In genomic region chr10:42308687-42308987, GRCm38 (mm10) we compare ENCODE assay signal across 9 mouse cellular contexts. TPM values are rescaled to one million over a fixed set of nuclear protein-coding genes. Genes with fewer than 3 reads are reported as not detected.
DNase-seq lines count a peak whose midpoint lies in the region; ATAC-seq and TF ChIP-seq lines count a peak whose summit lies in the region.
"Had no signal": no experiment of that assay in that cellular context is flagged by ENCODE, and none has a peak within 500 bp of the region (broad histone marks: within the 10 kb centered on the region; RNA-seq: fewer than 3 reads in every experiment).

No protein-coding gene starts in this region.

- peak overlapping the region; percentile 68 for H3K4me2 ChIP-seq in heart, embryonic 14.5 days (ENCODE audit: low read length)

- H3K9me3 ChIP-seq in heart, embryonic 14.5 days (ENCODE audit: control insufficient read depth, low read length): no peaks in the 10 kb centered on the region
- no peaks in the 10 kb centered on the region for H3K9me3 ChIP-seq in hindbrain, embryonic 10.5 days
- H3K9me3 ChIP-seq: G1E had no signal

- no peak for TF ChIP-seq POLR2A in cortical plate, adult 2 months (IDR thresholded peaks at IDR 0.05; ENCODE audit: extremely low read depth, insufficient read depth, low read length)

- H3K27ac ChIP-seq in heart, embryonic 14.5 days (replicated peaks in 1 of 2; ENCODE audit: control insufficient read depth in 1 of 2, insufficient read depth in 1 of 2, low read depth in 2 of 2, low read length in 2 of 2): no peak overlapping the region
- H3K27ac ChIP-seq in cortical plate, adult 2 months (ENCODE audit: insufficient read depth, low read length): no peak overlapping the region
- no peak overlapping the region for H3K27ac ChIP-seq in hindbrain, embryonic 10.5 days

- 27% methylated on average over 8 of the region's 8 CpGs for WGBS in heart, embryonic 14.5 days
- WGBS in hindbrain, embryonic 10.5 days: 28% methylated on average over 8 of the region's 8 CpGs

- peaks cover 2 to 3% of the 10 kb centered on the region in 2 experiments; a peak in 1 of 4 replicates for H3K4me1 ChIP-seq in heart, embryonic 14.5 days (ENCODE audit: control insufficient read depth in 2 of 2, insufficient read depth in 2 of 2, low read length in 2 of 2)
- H3K4me1 ChIP-seq in cortical plate, adult 2 months (ENCODE audit: control insufficient read depth, insufficient read depth, low read length): no peaks in the 10 kb centered on the region
- peaks cover 8% of the 10 kb centered on the region; the same call in 1 of the 2 replicates for H3K4me1 ChIP-seq in hindbrain, embryonic 10.5 days (replicated peaks)

- TF ChIP-seq CTCF in cortical plate, adult 2 months (IDR thresholded peaks at IDR 0.05; ENCODE audit: extremely low read depth, insufficient read depth, low read length): no peak

- peaks cover 12% of the 10 kb centered on the region; the same call in 1 of the 2 replicates for H3K36me3 ChIP-seq in heart, embryonic 14.5 days (ENCODE audit: control insufficient read depth, insufficient read depth, low read length)
- no peaks in the 10 kb centered on the region for H3K36me3 ChIP-seq in hindbrain, embryonic 10.5 days

- H3K27me3 ChIP-seq in heart, embryonic 14.5 days (ENCODE audit: control insufficient read depth, insufficient read depth, low read length): no peaks in the 10 kb centered on the region
- H3K27me3 ChIP-seq in hindbrain, embryonic 10.5 days (ENCODE audit: insufficient read depth, poor library complexity, severe bottlenecking): peaks cover 40% of the 10 kb centered on the region

- intact Hi-C loops in left cerebral cortex, postnatal 14 days (cut with DNase I): loop anchor here (1.0 to 10.0 kb wide), 3 partner anchors 329 to 626 kb away; no protein-coding TSS in a partner anchor

- no peak for DNase-seq in heart, adult 8-10 months (ENCODE audit: low spot score)
- DNase-seq in hindbrain, embryonic 10.5 days (ENCODE audit: low spot score): no peak
- DNase-seq in mesoderm, embryonic 11.5 days (ENCODE audit: low read depth, low spot score): peak; percentile 31
- no peak for DNase-seq in left cerebral cortex, postnatal 14 days (ENCODE audit: low spot score in 2 of 2)
- DNase-seq in retina, embryonic 14.5 days (ENCODE audit: low spot score): no peak

- H3K4me3 ChIP-seq in heart, embryonic 14.5 days (ENCODE audit: control insufficient read depth in 1 of 2, insufficient read depth in 1 of 2, low read depth in 1 of 2, low read length in 2 of 2): peak overlapping the region; percentile 36; a peak in 3 of 4 replicates
- 0 out of 2 replicates have a peak overlapping the region, but pooled peaks have one; percentile 4 for H3K4me3 ChIP-seq in cortical plate, adult 2 months (ENCODE audit: insufficient read depth, low read length)
- H3K4me3 ChIP-seq in hindbrain, embryonic 10.5 days: peak overlapping the region; percentile 39

- ATAC-seq in heart, embryonic 14.5 days (ENCODE audit: insufficient number of reproducible peaks, insufficient read depth, low FRiP score, low read depth): no peak
- no peak for ATAC-seq in monocyte, adult 5-6 weeks (replicated peaks; ENCODE audit: insufficient number of reproducible peaks, low FRiP score, low TSS enrichment, poor library complexity, severe bottlenecking)

- H3K9ac ChIP-seq in heart, embryonic 14.5 days (ENCODE audit: low read length): peak overlapping the region; percentile 57

RNA-seq across cellular contexts. Expression of gene Foxo3, which starts 32.1 kb away (rescaled TPM):
- 6.3 and 7.1 TPM in 2 replicates for polyA plus RNA-seq in heart, embryonic 14.5 days (2014; fragmentation: Nextera tagmentation; extraction: Ambion mirVana)
- total RNA-seq in heart, adult 8-10 months (2022): 10 to 100 TPM; 67.9 to 93.5 (median 80.4) TPM
- polyA plus RNA-seq in cortical plate, adult 2 months (2012; rRNA removed): 35.5 and 37.3 TPM in 2 replicates
- polyA plus RNA-seq in hindbrain, embryonic 10.5 days (2016; fragmentation: Nextera tagmentation; extraction: Ambion mirVana): 2.5 and 3.0 TPM in 2 replicates
- total RNA-seq in monocyte, adult 5-6 weeks (2017): 39.6 to 56.4 TPM (median 43.8 TPM) in 3 replicates
- 10 to 100 TPM; 56.1 to 62.1 TPM for total RNA-seq in left cerebral cortex, postnatal 14 days (2021)
